Mouse (Mus musculus) intestine, embryonic 15.5 days (tissue): ENCODE measurements around the gene Zscan12. TPM values are rescaled to one million over a fixed set of nuclear protein-coding genes. Genes with fewer than 3 reads are reported as not detected.

ENCODE experiments used
- ATAC-seq: fragments of 200-750 bp; cut with Nextera tagmentation; 2 replicates; pipeline ENCODE4 v1.8.0; 2017; ENCODE audit warnings: moderate TSS enrichment, moderate library complexity
- H3K27ac ChIP-seq: fragments of 300-500 bp; sonication (generic); 2 replicates; pipeline ENCODE4 v1.5.1; 2015; ENCODE audit warnings: mild to moderate bottlenecking, inconsistent platforms
- H3K27me3 ChIP-seq: fragments of 300-500 bp; sonication (generic); replicated peaks from 2 replicates; pipeline ENCODE4 v1.6.1; 2015; ENCODE audit warnings: inconsistent platforms
- H3K36me3 ChIP-seq: fragments of 300-500 bp; sonication (generic); 2 replicates; pipeline ENCODE4 v1.6.1; 2015; ENCODE audit warnings: inconsistent platforms
- H3K4me1 ChIP-seq: fragments of 300-500 bp; sonication (generic); replicated peaks from 2 replicates; pipeline ENCODE4 v1.6.1; 2015; ENCODE audit warnings: inconsistent platforms
- H3K4me2 ChIP-seq: fragments of 300-500 bp; sonication (generic); replicated peaks from 2 replicates; pipeline ENCODE4 v1.6.1; 2015; ENCODE audit warnings: mild to moderate bottlenecking, inconsistent platforms
- H3K4me3 ChIP-seq: fragments of 300-500 bp; sonication (generic); replicated peaks from 2 replicates; pipeline ENCODE4 v1.5.1; 2015; ENCODE audit warnings: inconsistent platforms
- H3K9ac ChIP-seq: fragments of 300-500 bp; sonication (generic); 2 replicates; pipeline ENCODE4 v1.6.1; 2015; ENCODE audit warnings: inconsistent platforms
- H3K9me3 ChIP-seq: fragments of 300-500 bp; sonication (generic); 2 replicates; pipeline ENCODE4 v1.6.1; 2016; ENCODE audit warnings: inconsistent platforms
- WGBS: fragments of 180-500 bp; shearing (Covaris S2); methylation state at CpG from one replicate; pipeline ENCODE4 v1.1.7; 2015; 5-methylcytosine and 5-hydroxymethylcytosine counted together
- polyA plus RNA-seq: library from polyadenylated mRNA; unstranded; fragments of >200 nt; fragmentation: Nextera tagmentation; extraction: Ambion mirVana; gene quantifications from 2 replicates; pipeline ENCODE4 v1.2.1, GENCODE M21; 2015

The Zscan12 gene
- polyA plus RNA-seq = 8.6 and 8.7 TPM in 2 replicates

- 1% methylated on average over 29 of the region's 29 CpGs for WGBS
- peak within 1 kb of the TSS; percentile 93 for H3K9ac ChIP-seq
- H3K27ac ChIP-seq = peak within 1 kb of the TSS; percentile 61; the same call in 1 of the 2 replicates
- H3K36me3 ChIP-seq = 0 out of 2 replicates have a peak, but pooled peaks cover 3% of the 10 kb centered on the region
- ATAC-seq = peak; percentile 100
- no peaks in the 10 kb centered on the region for H3K9me3 ChIP-seq
- peak within 1 kb of the TSS; percentile 57 for H3K4me2 ChIP-seq
- peaks cover 14% of the 10 kb centered on the region; the same call in 1 of the 2 replicates for H3K4me1 ChIP-seq
- peak within 1 kb of the TSS; percentile 76 for H3K4me3 ChIP-seq
- H3K27me3 ChIP-seq = no peaks in the 10 kb centered on the region
These were observed at the start of gene Zscan12 for GRCm38 (mm10) chr13:21362621-21363248. Gene Zscan12, plus strand, starts transcription at chr13:21362820.

- Histone ChIP-seq H3K9ac (no peak overlapping the region), H3K27me3 (no peaks in the 10 kb centered on the region), H3K4me3 (no peak overlapping the region), H3K36me3 (no peaks in the 10 kb centered on the region), H3K9me3 (no peaks in the 10 kb centered on the region), H3K4me2 (no peak overlapping the region), H3K27ac (no peak overlapping the region), H3K4me1 (no peaks in the 10 kb centered on the region)
- 50% methylated on average over 4 of the region's 5 CpGs for WGBS
- ATAC-seq = no peak
These were observed 49.8 kb upstream of the Zscan12 start for GRCm38 (mm10) chr13:21312854-21313253.

- WGBS = 76% methylated on average over 4 of the region's 4 CpGs
- H3K27ac ChIP-seq = no peak overlapping the region
- H3K9me3 ChIP-seq = no peaks in the 10 kb centered on the region
- no peak overlapping the region for H3K9ac ChIP-seq
- ATAC-seq = no peak
- no peaks in the 10 kb centered on the region for H3K36me3 ChIP-seq
- H3K27me3 ChIP-seq = no peaks in the 10 kb centered on the region
- H3K4me2 ChIP-seq = no peak overlapping the region
- H3K4me3 ChIP-seq = no peak overlapping the region
- H3K4me1 ChIP-seq = no peaks in the 10 kb centered on the region
These were observed 48.7 kb upstream of the Zscan12 start for GRCm38 (mm10) chr13:21313903-21314302.

- H3K4me2 ChIP-seq = no peak overlapping the region
- no peak overlapping the region for H3K27ac ChIP-seq
- no peaks in the 10 kb centered on the region for H3K9me3 ChIP-seq
- no peak overlapping the region for H3K4me3 ChIP-seq
- H3K4me1 ChIP-seq = no peaks in the 10 kb centered on the region
- WGBS = 60% methylated on average over 3 of the region's 3 CpGs
- H3K36me3 ChIP-seq = no peaks in the 10 kb centered on the region
- ATAC-seq = no peak
- H3K27me3 ChIP-seq = no peaks in the 10 kb centered on the region
- H3K9ac ChIP-seq = no peak overlapping the region
These were observed 42.4 kb upstream of the Zscan12 start for GRCm38 (mm10) chr13:21320262-21320661.

- Histone ChIP-seq H3K4me2 (peak overlapping the region; percentile 59), H3K27ac (no peak overlapping the region), H3K9ac (0 out of 2 replicates have a peak overlapping the region, but pooled peaks have one; percentile 17), H3K36me3 (no peaks in the 10 kb centered on the region), H3K9me3 (no peaks in the 10 kb centered on the region), H3K27me3 (no peaks in the 10 kb centered on the region), H3K4me3 (peak overlapping the region; percentile 30), H3K4me1 (no peaks in the 10 kb centered on the region)
- 6% methylated on average over 18 of the region's 18 CpGs for whole genome bisulfite sequencing
- ATAC-seq = no peak
These were observed 40.6 kb upstream of the Zscan12 start for GRCm38 (mm10) chr13:21321890-21322494.

- Histone ChIP-seq H3K4me2 (peak overlapping the region; percentile 59), H3K9ac (no peak overlapping the region), H3K36me3 (no peaks in the 10 kb centered on the region), H3K4me1 (no peaks in the 10 kb centered on the region), H3K27ac (no peak overlapping the region), H3K27me3 (no peaks in the 10 kb centered on the region), H3K9me3 (no peaks in the 10 kb centered on the region), H3K4me3 (peak overlapping the region; percentile 30; the same call in 1 of the 2 replicates)
- WGBS = 22% methylated on average over 18 of the region's 18 CpGs
- no peak for ATAC-seq
These were observed 39.9 kb upstream of the Zscan12 start for GRCm38 (mm10) chr13:21322509-21323375.

GRCm38 (mm10) chr13:21323405-21323804 lies 39.2 kb upstream of the Zscan12 start:
- no peak overlapping the region for H3K4me3 ChIP-seq

GRCm38 (mm10) chr13:21326191-21326590 lies 36.4 kb upstream of the Zscan12 start:
- Histone ChIP-seq H3K9me3 (no peaks in the 10 kb centered on the region), H3K27me3 (no peaks in the 10 kb centered on the region), H3K9ac (no peak overlapping the region), H3K4me1 (no peaks in the 10 kb centered on the region), H3K27ac (no peak overlapping the region), H3K36me3 (no peaks in the 10 kb centered on the region), H3K4me2 (peak overlapping the region; percentile 69), H3K4me3 (0 out of 2 replicates have a peak overlapping the region, but pooled peaks have one; percentile 35)
- WGBS = 12% methylated on average over 4 of the region's 4 CpGs
- peak; percentile 54 for ATAC-seq

More at GRCm38 (mm10) chr13:21323405-21323804, 39.2 kb upstream of the Zscan12 start:
- no peaks in the 10 kb centered on the region for H3K36me3 ChIP-seq
- H3K27ac ChIP-seq = no peak overlapping the region
- H3K4me1 ChIP-seq = no peaks in the 10 kb centered on the region
- no peak overlapping the region for H3K9ac ChIP-seq
- whole genome bisulfite sequencing = 70% methylated on average over 6 of the region's 6 CpGs
- no peak for ATAC-seq
- H3K27me3 ChIP-seq = no peaks in the 10 kb centered on the region
- H3K9me3 ChIP-seq = no peaks in the 10 kb centered on the region
- peak overlapping the region; percentile 59; the same call in 1 of the 2 replicates for H3K4me2 ChIP-seq

- no peaks in the 10 kb centered on the region for H3K36me3 ChIP-seq
- H3K9ac ChIP-seq = no peak overlapping the region
- no peak overlapping the region for H3K27ac ChIP-seq
- no peaks in the 10 kb centered on the region for H3K27me3 ChIP-seq
- WGBS = 1% methylated on average over 24 of the region's 24 CpGs
- no peaks in the 10 kb centered on the region for H3K9me3 ChIP-seq
- peak overlapping the region; percentile 35 for H3K4me3 ChIP-seq
- peak overlapping the region; percentile 69 for H3K4me2 ChIP-seq
- H3K4me1 ChIP-seq = no peaks in the 10 kb centered on the region
- ATAC-seq = peak; percentile 89
These were observed 35.9 kb upstream of the Zscan12 start for GRCm38 (mm10) chr13:21326657-21327211.

GRCm38 (mm10) chr13:21327424-21327823 lies 35.2 kb upstream of the Zscan12 start:
- Histone ChIP-seq H3K4me3 (peak overlapping the region; percentile 35), H3K4me1 (no peaks in the 10 kb centered on the region), H3K4me2 (peak overlapping the region; percentile 69), H3K27me3 (no peaks in the 10 kb centered on the region), H3K27ac (no peak overlapping the region), H3K9ac (peak overlapping the region; percentile 33), H3K9me3 (no peaks in the 10 kb centered on the region), H3K36me3 (no peaks in the 10 kb centered on the region)
- WGBS = 2% methylated on average over 9 of the region's 9 CpGs
- ATAC-seq = peak; percentile 69

- H3K27ac ChIP-seq = no peak within 1 kb of the TSS
- H3K36me3 ChIP-seq = no peaks in the 10 kb centered on the region
- no peak within 1 kb of the TSS for H3K9ac ChIP-seq
- H3K4me2 ChIP-seq = no peak within 1 kb of the TSS
- no peak within 1 kb of the TSS for H3K4me3 ChIP-seq
- ATAC-seq = no peak
- H3K27me3 ChIP-seq = no peaks in the 10 kb centered on the region
- no peaks in the 10 kb centered on the region for H3K4me1 ChIP-seq
- H3K9me3 ChIP-seq = no peaks in the 10 kb centered on the region
- WGBS = 83% methylated on average over 1 of the region's 1 CpGs
These were observed 16.0 kb upstream of the Zscan12 start, which contains the start of gene Olfr1367 for GRCm38 (mm10) chr13:21346610-21347009. Gene Olfr1367, plus strand, starts transcription at chr13:21346910.

GRCm38 (mm10) chr13:21350593-21350992 lies 12.0 kb upstream of the Zscan12 start:
- Histone ChIP-seq H3K27ac (no peak overlapping the region), H3K4me2 (no peak overlapping the region)
- ATAC-seq = no peak

More at GRCm38 (mm10) chr13:21350593-21350992, 12.0 kb upstream of the Zscan12 start:
- Histone ChIP-seq H3K4me1 (no peaks in the 10 kb centered on the region), H3K9me3 (no peaks in the 10 kb centered on the region), H3K36me3 (no peaks in the 10 kb centered on the region), H3K27me3 (no peaks in the 10 kb centered on the region), H3K4me3 (no peak overlapping the region), H3K9ac (no peak overlapping the region)
